Mouse (Mus musculus) left cerebral cortex, adult 18-20 months (tissue): ENCODE data around the gene Dcaf6. TPM values are rescaled to one million over a fixed set of nuclear protein-coding genes. Genes with fewer than 3 reads are reported as not detected.
"Not testable (repeated sequence)": the region's sequence is repeated elsewhere in the genome, so short reads cannot be mapped to it uniquely, and the experiment has no call there.

ENCODE experiments used
- DNase-seq, 2 experiments: peaks; one replicate each; pipeline ENCODE4 v3.0.0; 2021 to 2022; ENCODE audit warnings: low spot score in 2 of 2, mixed read lengths in 1 of 2
- total RNA-seq, 2 experiments: library from RNA; stranded (reverse); gene quantifications; 2 replicates each; pipeline ENCODE4 v1.2.3; 2021

Dcaf6 gene
- total RNA-seq, 2 experiments from 2014 or later, result 88.5 to 93.5 TPM

GRCm38 (mm10) chr1:165432883-165433282, 27.4 kb downstream of the Dcaf6 start:
- no peak for DNase-seq

- no peak for DNase-seq
Observed at GRCm38 (mm10) chr1:165426254-165426653, 34.0 kb downstream of the Dcaf6 start.

- no peak for DNase-seq
Observed at GRCm38 (mm10) chr1:165421357-165421915, 38.8 kb downstream of the Dcaf6 start.

- DNase-seq, result no peak
Observed at GRCm38 (mm10) chr1:165396401-165396805, 63.9 kb downstream of the Dcaf6 start.

GRCm38 (mm10) chr1:165395940-165396339, 64.3 kb downstream of the Dcaf6 start:
- no peak for DNase-seq

- DNase-seq, result no peak
Observed at GRCm38 (mm10) chr1:165394836-165395235, 65.4 kb downstream of the Dcaf6 start.

GRCm38 (mm10) chr1:165393033-165393432, 67.2 kb downstream of the Dcaf6 start:
- no peak for DNase-seq

- DNase-seq, result no peak
Observed at GRCm38 (mm10) chr1:165388716-165389115, 71.6 kb downstream of the Dcaf6 start.

GRCm38 (mm10) chr1:165386525-165386923, 73.8 kb downstream of the Dcaf6 start:
- no peak for DNase-seq

GRCm38 (mm10) chr1:165385810-165386524, 74.3 kb downstream of the Dcaf6 start:
- no peak for DNase-seq

GRCm38 (mm10) chr1:165373839-165374238, 86.4 kb downstream of the Dcaf6 start:
- no peak for DNase-seq

- DNase-seq, result no peak
Observed at GRCm38 (mm10) chr1:165370990-165371389, 89.3 kb downstream of the Dcaf6 start.

GRCm38 (mm10) chr1:165365057-165365456, 95.2 kb downstream of the Dcaf6 start:
- DNase-seq, result no peak

GRCm38 (mm10) chr1:165363271-165363670, 97.0 kb downstream of the Dcaf6 start:
- no peak for DNase-seq

GRCm38 (mm10) chr1:165356347-165356746, 103.9 kb downstream of the Dcaf6 start:
- DNase-seq, result no peak

GRCm38 (mm10) chr1:165348627-165349026, 111.6 kb downstream of the Dcaf6 start:
- no peak for DNase-seq

- DNase-seq, result no peak
Observed at GRCm38 (mm10) chr1:165344453-165344852, 115.8 kb downstream of the Dcaf6 start.

- no peak for DNase-seq
Observed at GRCm38 (mm10) chr1:165342126-165342525, 118.1 kb downstream of the Dcaf6 start.

GRCm38 (mm10) chr1:165332797-165333196, 127.5 kb downstream of the Dcaf6 start:
- DNase-seq, result no peak

- no peak for DNase-seq
Observed at GRCm38 (mm10) chr1:165330859-165331258, 129.4 kb downstream of the Dcaf6 start.

- DNase-seq, result not testable (repeated sequence)
Observed at GRCm38 (mm10) chr1:165328384-165329289, 131.6 kb downstream of the Dcaf6 start.

GRCm38 (mm10) chr1:165327831-165328230, 132.4 kb downstream of the Dcaf6 start:
- no peak for DNase-seq
